Mouse (Mus musculus) cerebellum, adult 8-10 months (tissue): ENCODE results near the gene Gm21870.
"Not testable (repeated sequence)": the region's sequence is repeated elsewhere in the genome, so short reads cannot be mapped to it uniquely, and the experiment has no call there.

ENCODE experiments used
- DNase-seq: peaks from one replicate; pipeline ENCODE4 v3.0.0; 2022

Gene Gm21870

DNA sequence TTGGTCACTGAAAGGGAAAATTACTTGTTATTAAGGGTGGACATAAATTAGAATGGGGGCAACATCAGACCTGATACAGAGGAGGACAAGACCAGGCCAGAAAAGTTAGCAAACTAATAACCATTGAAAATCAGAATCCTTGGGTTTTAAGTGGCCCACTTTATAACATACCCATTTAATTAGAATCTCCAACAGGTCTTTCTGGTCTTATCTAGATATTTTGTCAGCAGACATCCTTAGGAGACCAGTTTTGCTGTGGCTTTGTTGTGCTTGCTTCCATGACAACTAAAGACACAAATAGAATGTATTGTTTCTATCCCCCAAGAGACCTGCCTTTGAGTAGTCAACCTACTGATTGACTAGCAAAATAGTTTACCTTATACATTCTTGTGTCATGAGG, at the start of gene Gm21870:
Gene Gm21870, minus strand, starts transcription at position 101 of the 400 bp plus-strand sequence.
- not testable (repeated sequence) for DNase-seq

- not testable (repeated sequence) for DNase-seq
These were observed 30.2 kb downstream of the Gm21870 start, which contains the start of gene Btbd35f6 for GRCm38 (mm10) chrX:33956440-33956839. Gene Btbd35f6, minus strand, starts transcription at chrX:33956540.
